ENCODE assay signal across 23 mouse cellular contexts in the genomic region with DNA sequence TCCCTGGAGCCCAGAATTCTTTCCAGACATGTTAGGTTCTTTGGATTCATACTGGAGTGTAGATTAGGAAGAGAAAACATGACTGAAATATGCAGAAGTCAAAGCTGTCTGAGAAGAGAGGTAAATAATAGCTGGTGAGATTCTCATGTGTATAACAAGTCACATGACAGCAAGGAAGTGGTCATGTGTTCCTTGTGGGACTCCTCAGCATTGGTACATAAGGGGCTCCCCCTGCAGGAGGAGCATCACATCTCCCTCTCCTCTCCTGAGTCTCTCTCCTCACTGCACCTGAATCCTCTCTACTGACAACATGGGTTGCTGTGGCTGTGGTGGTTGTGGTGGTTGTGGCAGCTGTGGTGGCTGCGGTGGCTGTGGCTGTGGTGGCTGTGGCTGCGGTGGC. TPM values are rescaled to one million over a fixed set of nuclear protein-coding genes. Genes with fewer than 3 reads are reported as not detected.
DNase-seq lines count a peak whose midpoint lies in the region; ATAC-seq and TF ChIP-seq lines count a peak whose summit lies in the region.
"Not testable (repeated sequence)": the region's sequence is repeated elsewhere in the genome, so short reads cannot be mapped to it uniquely, and the experiment has no call there.
"Had no signal": no experiment of that assay in that cellular context is flagged by ENCODE, and none has a peak within 500 bp of the region (broad histone marks: within the 10 kb centered on the region; RNA-seq: fewer than 3 reads in every experiment).

No protein-coding gene starts in this region.

- H3K9me3 ChIP-seq in CH12.LX (replicated peaks; ENCODE audit: low read length); stomach, postnatal 0 days (ENCODE audit: control insufficient read depth, low read length): not testable (repeated sequence)

- peak in 1 of 2 experiments; percentile 2; a peak in 1 of 4 replicates for TF ChIP-seq CTCF in CH12.LX (conservative IDR thresholded peaks at IDR 0.05 in 1 of 2, IDR thresholded peaks at IDR 0.05 in 1 of 2; ENCODE audit: low read depth in 2 of 2, low read length in 2 of 2)
- TF ChIP-seq CTCF in stomach, postnatal 0 days (IDR thresholded peaks at IDR 0.05; ENCODE audit: low read depth): 0 out of 2 replicates have a peak, but pooled peaks have one; percentile 5

- ATAC-seq in inflammation-experienced regulatory T-cells, adult 6 months: peak; percentile 50
- ATAC-seq in stomach, postnatal 0 days (ENCODE audit: low FRiP score, low TSS enrichment): not testable (repeated sequence)

- H3K27ac ChIP-seq in CH12.LX (ENCODE audit: insufficient read depth, low read depth); stomach, postnatal 0 days (replicated peaks): not testable (repeated sequence)

- not testable (repeated sequence) for TF ChIP-seq EP300 in CH12.LX (IDR thresholded peaks at IDR 0.05; ENCODE audit: low read length); stomach, postnatal 0 days (optimal IDR thresholded peaks at IDR 0.05)

- WGBS in stomach, postnatal 0 days: 100% methylated on average over 1 of the region's 2 CpGs

- H3K9ac ChIP-seq in CH12.LX (ENCODE audit: insufficient read depth, low read depth); stomach, postnatal 0 days (ENCODE audit: low read length): not testable (repeated sequence)

- not testable (repeated sequence) for H3K4me2 ChIP-seq in CH12.LX (ENCODE audit: insufficient read depth, low read depth, poor library complexity, severe bottlenecking); stomach, postnatal 0 days (replicated peaks; ENCODE audit: low read depth)

- H3K27me3 ChIP-seq in CH12.LX (replicated peaks); stomach, postnatal 0 days (ENCODE audit: control insufficient read depth, insufficient read depth, low read length): not testable (repeated sequence)

- H3K36me3 ChIP-seq in CH12.LX (replicated peaks in 1 of 2; ENCODE audit: control insufficient read depth in 1 of 2, insufficient read depth in 1 of 2, low read length in 1 of 2); stomach, postnatal 0 days (ENCODE audit: control insufficient read depth, insufficient read depth, low read length): not testable (repeated sequence)

- dilution Hi-C loops in CH12.LX (cut with MboI; ENCODE audit: extremely low pct_ligation_motif_present, extremely low pct_unique_long_range_greater_than_20kb, low sequenced_read_pairs): not testable (repeated sequence)

- in situ Hi-C loops in CH12.LX (cut with MboI; ENCODE audit: low pct_ligation_motif_present, low pct_unique_long_range_greater_than_20kb, low sequenced_read_pairs): not testable (repeated sequence)

- not testable (repeated sequence) for H3K4me1 ChIP-seq in CH12.LX (ENCODE audit: control insufficient read depth in 1 of 2, insufficient read depth in 2 of 2); stomach, postnatal 0 days (replicated peaks; ENCODE audit: control insufficient read depth, insufficient read depth)

- not testable (repeated sequence) for TF ChIP-seq RAD21 in CH12.LX (IDR thresholded peaks at IDR 0.05; ENCODE audit: low read depth, low read length)

- H3K79me2 ChIP-seq in CH12.LX (replicated peaks; ENCODE audit: control insufficient read depth, extremely low read depth, insufficient read depth, poor library complexity, severe bottlenecking): not testable (repeated sequence)

- TF ChIP-seq POLR2A in CH12.LX (IDR thresholded peaks at IDR 0.05; ENCODE audit: low read depth, low read length): not testable (repeated sequence)

- H3K4me3 ChIP-seq in CH12.LX (replicated peaks in 1 of 3; ENCODE audit: low read depth in 2 of 3, low read length in 2 of 3, poor library complexity in 1 of 3); stomach, postnatal 0 days (ENCODE audit: low read depth, low read length): not testable (repeated sequence)

- DNase-seq in 416B (ENCODE audit: low read depth): peak; percentile 7
- not testable (repeated sequence) for DNase-seq in CH12.LX (ENCODE audit: extremely low read depth); stomach, postnatal 0 days (ENCODE audit: low spot score)
- peak; percentile 14 for DNase-seq in lung, postnatal 36 days
- DNase-seq in thymus, postnatal 4 days: peak; percentile 16

TF ChIP-seq in CH12.LX, 34 proteins besides CTCF, POLR2A, EP300 and RAD21:
- TF ChIP-seq USF2 (conservative IDR thresholded peaks at IDR 0.05; ENCODE audit: low read depth, low read length) (0 out of 2 replicates have a peak, but pooled peaks have one; percentile 26), USF1 (IDR thresholded peaks at IDR 0.05; ENCODE audit: low read depth, low read length) (peak; percentile 18; the same call in 1 of the 2 replicates)

RNA-seq across cellular contexts. Expression of a gene that starts 2.8 kb away (rescaled TPM):
- total RNA-seq in CH12.LX (2012; rRNA removed): not detected in 2 replicates
- total RNA-seq in CH12.LX (2014; rRNA removed): not detected in 2 replicates
- polyA plus RNA-seq in CH12.LX (2012; ENCODE audit: insufficient read length, low read depth): not detected in 2 replicates
- polyA plus RNA-seq in inflammation-experienced regulatory T-cells, adult 6 months (2017; shearing (Covaris generic)): not detected
- not detected in 2 replicates for polyA plus RNA-seq in stomach, postnatal 0 days (2015; fragmentation: Nextera tagmentation; extraction: Ambion mirVana)
- total RNA-seq: adrenal gland, adult 18-20 months; adrenal gland, adult 8-10 months; adrenal gland, postnatal 14 days; adrenal gland, postnatal 36 days; ES-E14; forebrain, postnatal 0 days; MEL had no signal
- polyA plus RNA-seq: activated CD4-positive, CD25-positive, alpha-beta regulatory T cell, adult 4 months; C2C12; cerebellum, adult 2 months; cortical plate, adult 2 months; embryonic facial prominence, embryonic 10.5 days; embryonic facial prominence, embryonic 12.5 days; embryonic facial prominence, embryonic 14.5 days; forebrain, embryonic 11.5 days; forebrain, embryonic 13.5 days; forebrain, embryonic 15.5 days; forebrain, postnatal 0 days had no signal

RNA-seq across cellular contexts. Expression of a gene that starts 9.8 kb away (rescaled TPM):
- total RNA-seq in CH12.LX (2012; rRNA removed) (not detected in 2 replicates), CH12.LX (2014; rRNA removed) (not detected in 2 replicates)
- not detected in 2 replicates for polyA plus RNA-seq in CH12.LX (2012; ENCODE audit: insufficient read length, low read depth)
- not detected for polyA plus RNA-seq in inflammation-experienced regulatory T-cells, adult 6 months (2017; shearing (Covaris generic))
- not detected in 2 replicates for polyA plus RNA-seq in stomach, postnatal 0 days (2015; fragmentation: Nextera tagmentation; extraction: Ambion mirVana)
- total RNA-seq: adrenal gland, adult 18-20 months; adrenal gland, adult 8-10 months; adrenal gland, postnatal 14 days; adrenal gland, postnatal 36 days; ES-E14; forebrain, postnatal 0 days; MEL had no signal
- polyA plus RNA-seq: activated CD4-positive, CD25-positive, alpha-beta regulatory T cell, adult 4 months; C2C12; cerebellum, adult 2 months; cortical plate, adult 2 months; embryonic facial prominence, embryonic 10.5 days; embryonic facial prominence, embryonic 12.5 days; embryonic facial prominence, embryonic 14.5 days; forebrain, embryonic 11.5 days; forebrain, embryonic 13.5 days; forebrain, embryonic 15.5 days; forebrain, postnatal 0 days had no signal

RNA-seq across cellular contexts. Expression of a gene that starts 14.1 kb away (rescaled TPM):
- total RNA-seq in CH12.LX (2012; rRNA removed) (not detected in 2 replicates), CH12.LX (2014; rRNA removed) (not detected in 2 replicates)
- polyA plus RNA-seq in CH12.LX (2012; ENCODE audit: insufficient read length, low read depth): not detected in 2 replicates
- not detected for polyA plus RNA-seq in inflammation-experienced regulatory T-cells, adult 6 months (2017; shearing (Covaris generic))
- polyA plus RNA-seq in stomach, postnatal 0 days (2015; fragmentation: Nextera tagmentation; extraction: Ambion mirVana): not detected in 2 replicates
- total RNA-seq: adrenal gland, adult 18-20 months; adrenal gland, adult 8-10 months; adrenal gland, postnatal 14 days; adrenal gland, postnatal 36 days; ES-E14; forebrain, postnatal 0 days; MEL had no signal
- polyA plus RNA-seq: activated CD4-positive, CD25-positive, alpha-beta regulatory T cell, adult 4 months; C2C12; cerebellum, adult 2 months; cortical plate, adult 2 months; embryonic facial prominence, embryonic 10.5 days; embryonic facial prominence, embryonic 12.5 days; embryonic facial prominence, embryonic 14.5 days; forebrain, embryonic 11.5 days; forebrain, embryonic 13.5 days; forebrain, embryonic 15.5 days; forebrain, postnatal 0 days had no signal

RNA-seq across cellular contexts. Expression of a gene that starts 14.8 kb away (rescaled TPM):
- not detected in 2 replicates for total RNA-seq in CH12.LX (2012; rRNA removed)
- total RNA-seq in CH12.LX (2014; rRNA removed): not detected in 2 replicates
- polyA plus RNA-seq in CH12.LX (2012; ENCODE audit: insufficient read length, low read depth): not detected in 2 replicates
- polyA plus RNA-seq in inflammation-experienced regulatory T-cells, adult 6 months (2017; shearing (Covaris generic)): not detected
- polyA plus RNA-seq in stomach, postnatal 0 days (2015; fragmentation: Nextera tagmentation; extraction: Ambion mirVana): not detected in 2 replicates
- total RNA-seq: adrenal gland, adult 18-20 months; adrenal gland, adult 8-10 months; adrenal gland, postnatal 14 days; adrenal gland, postnatal 36 days; ES-E14; forebrain, postnatal 0 days; MEL had no signal
- polyA plus RNA-seq: activated CD4-positive, CD25-positive, alpha-beta regulatory T cell, adult 4 months; C2C12; cerebellum, adult 2 months; cortical plate, adult 2 months; embryonic facial prominence, embryonic 10.5 days; embryonic facial prominence, embryonic 12.5 days; embryonic facial prominence, embryonic 14.5 days; forebrain, embryonic 11.5 days; forebrain, embryonic 13.5 days; forebrain, embryonic 15.5 days; forebrain, postnatal 0 days had no signal

RNA-seq across cellular contexts. Expression of a gene that starts 21.3 kb away (rescaled TPM):
- total RNA-seq in CH12.LX (2012; rRNA removed): not detected in 2 replicates
- total RNA-seq in CH12.LX (2014; rRNA removed): not detected in 2 replicates
- polyA plus RNA-seq in CH12.LX (2012; ENCODE audit: insufficient read length, low read depth): not detected in 2 replicates
- polyA plus RNA-seq in inflammation-experienced regulatory T-cells, adult 6 months (2017; shearing (Covaris generic)): not detected
- polyA plus RNA-seq in stomach, postnatal 0 days (2015; fragmentation: Nextera tagmentation; extraction: Ambion mirVana): not detected in 2 replicates
- total RNA-seq: adrenal gland, adult 18-20 months; adrenal gland, adult 8-10 months; adrenal gland, postnatal 14 days; adrenal gland, postnatal 36 days; ES-E14; forebrain, postnatal 0 days; MEL had no signal
- polyA plus RNA-seq: activated CD4-positive, CD25-positive, alpha-beta regulatory T cell, adult 4 months; C2C12; cortical plate, adult 2 months; embryonic facial prominence, embryonic 10.5 days; embryonic facial prominence, embryonic 12.5 days; forebrain, embryonic 11.5 days; forebrain, embryonic 13.5 days; forebrain, embryonic 15.5 days; forebrain, postnatal 0 days had no signal
